Mouse (Mus musculus) adrenal gland, adult 2 months (tissue): Measurements from ENCODE around the gene Gm11032. TPM values are rescaled to one million over a fixed set of nuclear protein-coding genes. Genes with fewer than 3 reads are reported as not detected.
"Not testable (repeated sequence)": the region's sequence is repeated elsewhere in the genome, so short reads cannot be mapped to it uniquely, and the experiment has no call there.

ENCODE experiments used
- DNase-seq: peaks from one replicate; pipeline ENCODE4 v3.0.0; 2021
- long read RNA-seq: library from polyadenylated mRNA; stranded (forward); transcript quantifications from one replicate; pipeline ENCODE4 v2.0.0, GENCODE M21; 2021
- polyA plus RNA-seq: library from polyadenylated mRNA; depleted of rRNA; stranded (reverse); fragments of >200 nt; gene quantifications from 2 replicates; pipeline ENCODE4 v1.2.3, GENCODE M21; 2012; rRNA removed
- total RNA-seq, 2 experiments: library from RNA; stranded (reverse); gene quantifications; 2 replicates each; pipeline ENCODE4 v1.2.3; 2021

Gm11032 gene
- total RNA-seq (not detected), polyA plus RNA-seq (not detected in 2 replicates)
- long read RNA-seq: 0 reads

DNA sequence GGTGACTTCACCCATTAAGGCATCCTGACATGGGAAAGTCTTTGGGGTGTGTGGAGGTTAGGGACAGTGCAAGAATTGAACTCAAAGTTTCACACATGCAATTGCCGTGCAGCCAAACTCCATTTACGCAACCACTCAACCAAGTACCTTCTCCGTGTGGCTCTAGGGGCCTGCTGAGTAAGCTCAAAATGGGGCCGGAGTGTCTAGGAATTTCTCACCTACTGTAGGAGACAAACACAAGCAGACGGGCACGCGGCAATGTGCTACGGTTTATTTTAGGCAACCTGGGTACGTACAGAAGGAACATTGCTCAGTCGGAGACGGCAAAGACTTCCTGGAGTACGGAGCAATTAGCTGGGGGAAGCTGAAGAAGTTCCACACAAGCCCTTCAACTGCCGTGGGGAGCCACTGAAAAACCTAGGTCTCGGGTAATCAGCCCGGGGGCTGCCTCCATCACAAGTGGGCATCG, at the start of gene Gm11032:
TSS of gene Gm11032 (plus strand) at position 51 of the 469 bp plus-strand sequence.
- no peak for DNase-seq

GRCm38 (mm10) chr11:4571491-4571901, 48.4 kb upstream of the Gm11032 start:
- DNase-seq: no peak

DNA sequence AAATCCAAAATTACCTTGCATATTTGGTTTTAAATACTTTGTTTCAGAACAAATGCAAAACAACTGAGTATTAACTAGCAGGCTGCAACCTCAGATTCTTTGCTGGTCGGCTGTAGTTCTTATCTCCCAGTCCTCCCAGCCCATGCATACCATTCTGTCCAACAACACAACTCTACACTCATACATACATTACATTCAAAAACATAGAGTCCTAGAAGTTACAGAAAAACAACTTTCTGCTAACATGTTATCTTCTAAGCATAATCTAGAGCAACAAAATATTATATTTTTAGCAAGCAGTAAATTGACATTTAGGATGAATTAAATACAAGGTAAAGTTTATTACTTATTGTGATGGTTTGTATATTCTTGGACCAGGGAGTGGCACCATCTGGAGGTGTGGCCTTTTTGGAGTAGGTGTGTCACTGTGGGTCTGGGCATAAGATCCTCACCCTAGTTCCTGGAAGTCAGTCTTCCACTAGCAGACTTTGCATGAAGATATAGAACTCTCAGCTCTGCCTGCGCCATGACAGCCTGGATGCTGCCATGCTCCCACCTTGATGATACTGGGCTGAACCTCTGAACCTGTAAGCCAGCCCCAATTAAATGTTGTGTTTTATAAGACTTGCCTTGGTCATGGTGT, 43.7 kb upstream of the Gm11032 start:
- not testable (repeated sequence) for DNase-seq

- DNase-seq: no peak
These were observed 42.8 kb upstream of the Gm11032 start for GRCm38 (mm10) chr11:4577079-4577478.

DNA sequence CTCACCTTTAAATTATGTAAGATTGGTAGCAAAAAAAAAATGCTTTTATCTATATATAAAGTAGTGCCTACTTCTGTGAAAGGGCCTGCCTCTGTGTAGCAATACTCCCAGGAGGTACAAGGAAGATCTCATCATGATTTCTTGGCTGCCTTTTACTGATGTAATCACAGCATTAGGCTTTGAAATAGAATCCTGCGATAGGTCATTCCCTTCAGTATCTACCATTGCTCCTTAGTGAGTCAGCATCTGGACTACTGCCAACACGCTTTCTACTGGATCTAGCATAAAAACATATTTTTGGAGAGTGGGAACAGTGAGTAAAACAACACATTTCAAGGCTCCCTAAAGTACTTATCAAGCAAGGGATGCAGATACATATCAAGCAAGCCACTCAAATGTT, 41.2 kb upstream of the Gm11032 start:
- DNase-seq: peak; percentile 88

GRCm38 (mm10) chr11:4591811-4592210, 28.1 kb upstream of the Gm11032 start:
- DNase-seq: no peak

DNA sequence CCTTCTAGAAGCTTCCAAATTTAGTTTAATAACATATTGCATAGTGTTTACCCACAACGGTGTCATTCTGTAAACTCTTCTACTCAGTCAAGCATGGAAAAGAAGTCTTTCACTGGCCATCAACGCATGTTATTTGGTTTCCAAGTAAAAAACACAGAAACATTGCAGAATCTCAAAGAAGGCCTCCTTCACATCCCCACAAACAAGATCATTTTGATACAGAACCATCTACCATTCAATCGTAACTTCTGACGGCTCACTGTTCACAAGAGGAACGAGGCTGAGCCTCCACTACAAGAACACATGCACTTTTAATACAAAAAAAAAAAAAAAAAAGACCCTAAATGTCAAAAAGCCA, 26.4 kb upstream of the Gm11032 start:
- DNase-seq: no peak

GRCm38 (mm10) chr11:4593849-4594607, 25.8 kb upstream of the Gm11032 start:
- no peak for DNase-seq

- peak; percentile 98 for DNase-seq
These were observed 25.0 kb upstream of the Gm11032 start, which contains the start of gene Mtmr3 for GRCm38 (mm10) chr11:4594608-4595500. Gene Mtmr3, minus strand, starts transcription at chr11:4594863.

DNA sequence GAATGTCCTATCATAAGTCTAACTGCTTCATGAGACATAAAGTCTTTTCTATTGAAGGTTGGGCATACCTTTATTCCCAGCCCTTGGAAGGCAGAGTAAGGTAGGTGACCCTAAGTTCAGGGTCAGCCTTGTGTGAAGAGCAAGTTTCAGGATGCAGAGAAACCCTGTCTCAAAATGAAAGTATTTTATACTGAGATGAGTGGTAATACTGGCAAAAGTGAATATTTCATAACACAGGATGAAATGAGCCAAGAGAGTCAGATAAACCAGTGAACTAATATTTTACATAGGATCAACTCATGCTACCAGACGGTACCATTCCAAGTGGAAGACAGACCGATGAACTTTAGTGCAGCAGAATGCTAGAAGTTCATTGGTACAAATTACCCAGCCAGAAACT, 21.5 kb upstream of the Gm11032 start:
- DNase-seq: no peak

- no peak for DNase-seq
These were observed 20.0 kb upstream of the Gm11032 start for GRCm38 (mm10) chr11:4599916-4600315.

- DNase-seq: no peak
These were observed 18.0 kb upstream of the Gm11032 start for GRCm38 (mm10) chr11:4601890-4602289.

DNA sequence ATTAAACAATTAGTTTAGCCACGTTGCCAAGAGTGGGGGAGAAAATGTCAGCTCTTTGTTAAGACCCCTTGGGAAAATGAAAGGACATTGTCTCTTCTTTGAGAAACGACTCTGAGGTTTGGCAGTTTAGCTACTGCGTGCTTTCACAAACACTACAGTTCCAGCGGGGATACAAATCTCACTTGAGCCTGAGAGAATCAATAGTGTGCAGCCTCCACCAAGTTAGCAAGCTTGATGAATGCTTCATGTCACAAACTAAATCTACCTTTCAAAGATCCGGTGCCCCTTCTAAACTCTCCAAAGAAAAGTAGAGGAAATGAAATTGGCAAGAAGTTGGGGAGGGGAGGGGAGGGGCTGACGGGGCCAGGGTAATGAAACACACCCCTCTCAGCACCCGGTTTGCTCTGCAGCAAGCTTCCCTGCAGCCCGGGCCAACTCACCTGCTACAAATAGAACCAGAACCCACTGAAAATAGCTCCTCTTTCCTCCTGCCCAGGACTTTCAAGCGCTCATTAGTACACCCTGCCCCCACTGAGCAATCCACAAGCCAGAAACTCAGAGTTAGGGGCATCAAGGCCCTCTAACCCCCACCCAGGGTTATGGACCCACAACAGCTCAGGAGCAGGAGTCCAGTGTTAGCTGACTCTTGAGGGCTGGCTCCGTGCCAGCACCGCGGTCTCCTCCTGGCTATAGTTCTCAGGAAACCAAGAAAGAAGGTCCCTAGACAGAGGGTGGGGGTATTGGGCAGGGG, 17.0 kb upstream of the Gm11032 start:
- peak; percentile 33 for DNase-seq

DNA sequence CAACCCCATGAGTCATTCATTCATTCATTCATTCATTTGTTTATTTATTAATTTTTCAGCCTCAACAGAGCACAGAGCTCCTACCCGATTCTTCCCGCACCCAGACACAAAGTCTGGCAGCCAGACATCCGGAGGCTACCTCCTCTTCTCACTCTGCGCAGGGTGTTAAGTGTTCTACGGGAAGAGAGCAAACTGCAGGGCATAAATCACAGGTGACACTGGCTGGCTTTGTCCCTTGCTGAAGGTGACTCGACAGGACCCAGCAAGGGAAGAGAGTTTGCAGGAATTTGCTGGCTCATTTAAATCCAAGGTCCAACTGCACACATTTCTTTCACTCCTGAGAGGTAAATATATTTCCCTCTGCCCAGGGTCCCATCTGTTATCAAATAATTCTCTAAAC, 15.4 kb upstream of the Gm11032 start:
- no peak for DNase-seq

GRCm38 (mm10) chr11:4605414-4605813, 14.5 kb upstream of the Gm11032 start:
- no peak for DNase-seq

- no peak for DNase-seq
These were observed 13.3 kb upstream of the Gm11032 start for GRCm38 (mm10) chr11:4606541-4606940.

GRCm38 (mm10) chr11:4611904-4612303, 8.0 kb upstream of the Gm11032 start:
- DNase-seq: no peak

DNA sequence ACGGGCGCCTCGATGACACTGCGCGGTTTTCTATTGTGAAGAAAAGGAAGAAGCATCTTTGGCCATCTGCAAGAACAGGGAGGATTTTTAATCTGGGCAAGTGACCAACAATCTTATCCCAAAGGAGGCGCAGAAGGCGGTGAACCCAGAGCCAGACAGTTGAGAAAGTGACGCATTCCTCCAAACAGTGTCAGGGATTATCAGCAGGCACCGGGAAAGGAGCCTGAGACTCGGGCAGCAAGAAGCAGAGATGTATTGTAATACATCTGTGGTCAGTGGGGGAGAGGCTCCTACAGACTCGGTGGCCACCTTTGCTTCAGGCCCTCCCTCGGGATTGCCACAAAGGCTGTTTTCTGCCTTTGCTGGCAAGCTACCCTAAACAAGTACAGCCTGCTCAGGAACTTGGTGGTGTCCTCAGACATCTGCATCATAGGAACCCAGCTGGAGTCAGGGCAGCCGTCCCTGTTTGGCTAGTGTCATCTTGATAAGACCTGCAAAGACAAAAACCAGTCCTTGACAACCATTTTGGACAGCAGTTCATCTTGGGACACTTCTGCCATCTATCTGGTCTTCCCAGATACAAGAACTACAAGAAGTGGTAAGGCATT, 738 bp downstream of the Gm11032 start:
- DNase-seq: peak; percentile 19

DNA sequence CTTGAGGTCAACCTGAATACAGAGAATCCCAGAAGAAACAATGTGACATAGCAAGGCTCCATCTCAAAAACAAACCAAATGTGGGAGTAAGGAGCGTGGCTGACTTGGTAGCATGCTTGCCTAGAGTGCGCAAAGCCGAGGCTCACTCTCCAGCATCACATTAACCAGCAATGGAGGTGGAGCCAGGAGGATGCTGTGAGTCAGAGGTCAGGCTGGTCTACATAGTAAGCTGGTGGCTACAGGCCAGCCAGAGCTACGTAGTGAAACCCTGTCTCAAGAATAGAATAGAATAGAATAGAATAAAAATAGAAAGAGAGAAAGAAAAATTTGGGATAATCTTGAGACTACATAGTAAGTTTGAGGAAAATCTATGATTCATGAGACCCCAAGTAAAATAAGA, 2.0 kb downstream of the Gm11032 start:
- peak; percentile 65 for DNase-seq

- no peak for DNase-seq
These were observed 2.6 kb downstream of the Gm11032 start for GRCm38 (mm10) chr11:4622442-4622986.

DNA sequence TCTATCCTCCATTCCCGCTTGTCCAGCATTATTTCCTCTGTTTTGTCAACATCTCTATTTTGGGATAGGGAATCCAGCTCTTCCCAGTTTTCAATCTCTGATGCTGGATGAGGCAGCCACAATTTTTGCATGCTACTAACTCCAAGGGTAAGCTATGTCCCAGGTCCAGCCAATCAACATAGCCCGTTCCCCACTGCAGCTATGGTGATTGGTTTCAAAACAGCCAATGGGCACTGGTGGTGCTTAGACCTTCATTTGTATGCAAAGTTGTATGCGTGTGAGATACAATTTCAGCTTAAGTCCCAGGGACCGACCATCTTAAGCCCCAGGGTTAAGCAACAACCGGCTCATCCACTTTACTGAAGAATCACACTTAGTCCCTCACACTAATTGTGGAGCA, 3.1 kb downstream of the Gm11032 start:
- DNase-seq: no peak
